Comparison of ENCODE assay signal across 8 mouse cellular contexts in genomic region chr5:27995186-27995585, GRCm38 (mm10).
DNase-seq lines count a peak whose midpoint lies in the region; ATAC-seq and TF ChIP-seq lines count a peak whose summit lies in the region.

No protein-coding gene starts in this region.

- intact Hi-C loops in heart, postnatal 10 days (cut with DNase I) = loop anchor here (1.0 to 5.0 kb wide), 2 partner anchors 77 to 99 kb away; partner anchors contain the start of gene Insig1

- DNase-seq in gastrocnemius, adult 18-20 months (ENCODE audit: low spot score) = peak; percentile 57
- no peak for DNase-seq in gastrocnemius, postnatal 25 days
- DNase-seq in adrenal gland, postnatal 25 days = peak; percentile 70
- peak; percentile 80 for DNase-seq in embryonic facial prominence, embryonic 11.5 days (ENCODE audit: low spot score)
- DNase-seq in heart, postnatal 10 days = peak; percentile 63 to 84
- peak; percentile 30 for DNase-seq in layer of hippocampus, adult 9-11 months

- H3K4me2 ChIP-seq in embryonic facial prominence, embryonic 11.5 days (ENCODE audit: low read depth, low read length) = no peak overlapping the region

- peak; percentile 98; the same call in 1 of the 2 replicates for TF ChIP-seq CTCF in small intestine, adult 2 months (IDR thresholded peaks at IDR 0.05; ENCODE audit: extremely low read depth, insufficient read length, insufficient replicate concordance, low read depth, low read length)

- no peak for TF ChIP-seq POLR2A in small intestine, adult 2 months (IDR thresholded peaks at IDR 0.05; ENCODE audit: low read depth, low read length)

- H3K9me3 ChIP-seq in embryonic facial prominence, embryonic 11.5 days (replicated peaks; ENCODE audit: control insufficient read depth, low read length) = no peaks in the 10 kb centered on the region

- no peak overlapping the region for H3K4me3 ChIP-seq in embryonic facial prominence, embryonic 11.5 days (ENCODE audit: low read depth, low read length)
- H3K4me3 ChIP-seq in small intestine, adult 2 months (ENCODE audit: low read depth, low read length) = no peak overlapping the region

- H3K4me1 ChIP-seq in embryonic facial prominence, embryonic 11.5 days (ENCODE audit: control insufficient read depth, insufficient read depth, low read length) = no peaks in the 10 kb centered on the region
- no peaks in the 10 kb centered on the region for H3K4me1 ChIP-seq in small intestine, adult 2 months (ENCODE audit: control insufficient read depth, insufficient read depth, insufficient read length, low read length)

- no peak for ATAC-seq in embryonic facial prominence, embryonic 11.5 days (replicated peaks; ENCODE audit: insufficient number of reproducible peaks, low FRiP score, low TSS enrichment, low read depth)
- ATAC-seq in megakaryocyte, adult 5-6 weeks (ENCODE audit: poor library complexity, severe bottlenecking) = peak; percentile 70

- H3K27ac ChIP-seq in embryonic facial prominence, embryonic 11.5 days (replicated peaks; ENCODE audit: low read depth, low read length) = no peak overlapping the region
- no peak overlapping the region for H3K27ac ChIP-seq in small intestine, adult 2 months (ENCODE audit: insufficient read depth, low read depth, low read length)

- H3K27me3 ChIP-seq in embryonic facial prominence, embryonic 11.5 days (ENCODE audit: control insufficient read depth, insufficient read depth, low read length) = no peaks in the 10 kb centered on the region
- no peaks in the 10 kb centered on the region for H3K27me3 ChIP-seq in small intestine, adult 2 months (ENCODE audit: control insufficient read depth, insufficient read depth, low read length)

- no peaks in the 10 kb centered on the region for H3K36me3 ChIP-seq in embryonic facial prominence, embryonic 11.5 days (replicated peaks; ENCODE audit: control insufficient read depth, insufficient read depth, low read depth, low read length)
- no peaks in the 10 kb centered on the region for H3K36me3 ChIP-seq in small intestine, adult 2 months (ENCODE audit: control insufficient read depth, insufficient read depth, low read length)

- no peak overlapping the region for H3K9ac ChIP-seq in embryonic facial prominence, embryonic 11.5 days (replicated peaks; ENCODE audit: low read length)

- 8% methylated on average over 2 of the region's 2 CpGs for WGBS in embryonic facial prominence, embryonic 11.5 days
- WGBS in small intestine, adult 2 months = 1% methylated on average over 2 of the region's 2 CpGs
